Mouse (Mus musculus) frontal cortex, adult 2 months (tissue): ENCODE results near the gene Qrich1. TPM values are rescaled to one million over a fixed set of nuclear protein-coding genes. Genes with fewer than 3 reads are reported as not detected.

Experiments
- DNase-seq, 2 experiments: peaks; one replicate each; pipeline ENCODE4 v3.0.0; 2022; ENCODE audit warnings: low spot score in 1 of 2; ENCODE audit errors: extremely low spot score in 1 of 2
- polyA plus RNA-seq: library from polyadenylated mRNA; depleted of rRNA; stranded (reverse); fragments of >200 nt; gene quantifications from 2 replicates; pipeline ENCODE4 v1.2.3, GENCODE M21; 2012

The Qrich1 gene
- polyA plus RNA-seq, 1 experiment, result 129 TPM

DNA sequence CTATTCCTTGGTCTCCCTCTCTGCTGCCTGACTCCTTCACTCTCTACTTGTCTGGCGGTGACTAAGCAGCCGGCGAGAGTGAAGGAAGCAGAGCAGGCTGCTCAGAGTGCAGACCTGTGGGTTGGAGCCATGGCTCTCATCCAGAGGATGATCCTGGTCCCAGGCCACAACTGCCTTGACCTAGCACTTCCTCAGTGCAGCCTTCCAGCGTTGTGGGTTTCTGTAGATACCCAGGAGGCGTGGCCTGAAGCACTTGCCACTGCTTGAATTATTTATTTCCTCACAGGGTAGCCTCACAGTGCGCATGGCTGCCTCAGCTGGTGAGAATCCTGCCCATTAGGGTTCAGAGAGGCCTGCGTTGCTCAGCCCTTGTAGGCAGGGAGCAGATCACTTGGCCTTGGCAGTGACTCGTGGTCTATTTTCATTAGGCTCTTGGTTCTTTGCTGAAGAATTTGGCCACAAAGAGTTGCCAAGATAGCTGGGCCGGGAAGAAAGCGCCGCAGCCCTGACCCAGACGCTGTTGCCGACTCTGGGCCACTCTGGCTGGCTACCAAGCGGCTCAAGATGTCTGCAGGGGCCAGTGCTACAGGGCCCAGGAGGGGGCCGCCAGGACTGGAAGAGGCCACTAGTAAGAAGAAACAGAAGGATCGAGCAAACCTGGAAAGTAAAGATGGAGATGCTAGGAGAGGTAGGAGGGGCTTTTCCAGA, 24.4 kb upstream of the Qrich1 start:
- no peak for DNase-seq

DNA sequence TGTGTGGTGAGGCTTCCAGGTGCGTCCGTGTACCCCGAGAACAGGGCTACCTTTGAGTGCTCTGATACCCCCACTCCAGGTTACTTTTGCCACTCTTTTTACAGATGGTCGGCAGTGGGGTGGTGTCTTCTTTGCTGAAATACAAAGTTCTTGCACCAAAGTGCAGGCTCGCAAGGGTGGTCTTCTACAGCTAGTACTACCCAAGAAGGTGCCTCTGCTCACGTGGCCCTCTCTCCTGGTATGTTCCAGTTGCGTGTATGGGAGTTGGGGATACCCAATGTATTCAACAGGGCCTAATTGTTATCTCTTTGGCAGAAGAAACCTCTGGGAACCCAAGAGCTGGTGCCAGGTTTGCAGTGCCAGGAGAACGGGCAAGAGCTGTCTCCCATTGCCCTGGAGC, 23.4 kb upstream of the Qrich1 start:
- DNase-seq, result no peak

DNA sequence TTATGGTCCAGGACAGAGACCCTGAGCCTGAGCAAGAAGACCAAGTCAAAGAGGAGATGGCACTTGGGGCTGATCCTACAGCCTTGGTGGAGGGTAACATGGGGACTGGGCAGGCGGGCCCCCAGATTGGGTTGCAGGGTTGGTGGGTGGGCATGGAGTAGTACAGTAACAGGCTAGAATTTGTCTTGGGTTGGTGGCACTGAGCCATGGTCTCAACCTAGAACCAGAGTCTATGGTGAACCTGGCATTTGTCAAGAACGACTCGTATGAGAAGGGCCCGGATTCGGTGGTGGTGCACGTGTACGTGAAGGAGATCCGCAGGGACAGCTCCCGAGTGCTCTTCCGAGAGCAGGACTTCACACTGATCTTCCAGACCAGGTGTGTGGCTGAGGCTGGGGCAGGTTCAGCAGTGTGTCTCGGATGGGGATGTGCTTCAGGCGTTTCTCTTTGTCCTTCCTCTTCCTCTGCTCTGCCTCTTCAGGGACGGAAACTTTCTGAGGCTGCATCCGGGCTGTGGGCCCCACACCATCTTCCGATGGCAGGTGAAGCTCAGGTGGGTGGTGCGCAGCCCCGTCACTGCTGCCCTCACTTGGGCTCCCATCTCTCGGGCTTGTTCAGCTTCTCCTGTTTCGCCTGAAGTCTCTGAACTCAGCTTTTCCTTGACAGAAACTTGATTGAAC, 22.3 kb upstream of the Qrich1 start:
- DNase-seq, result no peak

DNA sequence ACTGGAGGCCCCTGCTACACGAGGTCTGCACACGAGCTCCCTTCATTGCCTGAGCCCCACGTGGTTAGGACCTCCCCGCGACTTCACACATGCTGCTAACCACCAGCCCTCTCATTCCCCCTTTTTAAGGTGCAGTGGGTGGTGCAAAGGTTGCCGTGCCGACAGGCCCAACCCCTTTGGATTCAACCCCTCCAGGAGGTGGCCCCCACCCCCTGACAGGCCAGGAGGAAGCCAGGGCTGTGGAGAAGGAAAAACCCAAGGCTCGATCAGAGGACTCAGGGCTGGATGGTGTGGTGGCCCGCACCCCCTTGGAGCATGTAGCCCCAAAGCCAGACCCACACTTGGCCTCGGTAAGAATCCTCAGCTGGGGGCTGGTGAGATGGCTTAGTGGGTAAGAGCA, 21.7 kb upstream of the Qrich1 start:
- DNase-seq, result no peak

DNA sequence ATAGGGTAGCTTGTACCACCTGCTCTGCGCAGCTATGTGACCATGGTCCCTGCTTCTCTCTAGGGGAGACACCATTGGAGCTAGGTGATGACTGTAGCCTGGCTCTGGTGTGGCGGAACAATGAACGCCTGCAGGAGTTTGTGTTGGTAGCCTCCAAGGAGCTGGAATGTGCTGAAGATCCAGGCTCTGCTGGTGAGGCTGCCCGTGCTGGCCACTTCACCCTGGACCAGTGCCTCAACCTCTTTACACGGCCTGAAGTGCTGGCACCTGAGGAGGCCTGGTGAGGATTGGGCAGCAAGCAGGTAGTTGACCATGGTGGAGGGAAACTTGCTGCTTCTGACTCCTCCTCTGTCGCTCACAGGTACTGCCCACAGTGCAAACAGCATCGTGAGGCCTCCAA, 17.4 kb upstream of the Qrich1 start:
- no peak for DNase-seq

DNA sequence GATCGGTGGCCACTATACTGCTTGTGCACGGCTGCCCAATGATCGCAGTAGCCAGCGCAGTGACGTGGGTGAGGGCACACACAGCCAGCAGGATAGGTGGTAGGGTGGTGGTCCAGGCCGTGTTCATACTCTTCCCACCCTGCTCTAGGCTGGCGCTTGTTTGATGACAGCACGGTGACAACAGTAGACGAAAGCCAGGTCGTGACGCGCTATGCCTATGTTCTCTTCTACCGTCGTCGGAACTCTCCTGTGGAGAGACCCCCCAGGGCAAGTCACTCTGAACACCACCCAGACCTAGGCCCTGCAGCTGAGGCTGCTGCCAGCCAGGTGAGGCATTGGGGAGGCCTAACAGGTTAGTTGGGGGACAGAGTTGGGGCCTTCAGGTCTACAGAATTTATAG, 16.7 kb upstream of the Qrich1 start:
- no peak for DNase-seq

DNA sequence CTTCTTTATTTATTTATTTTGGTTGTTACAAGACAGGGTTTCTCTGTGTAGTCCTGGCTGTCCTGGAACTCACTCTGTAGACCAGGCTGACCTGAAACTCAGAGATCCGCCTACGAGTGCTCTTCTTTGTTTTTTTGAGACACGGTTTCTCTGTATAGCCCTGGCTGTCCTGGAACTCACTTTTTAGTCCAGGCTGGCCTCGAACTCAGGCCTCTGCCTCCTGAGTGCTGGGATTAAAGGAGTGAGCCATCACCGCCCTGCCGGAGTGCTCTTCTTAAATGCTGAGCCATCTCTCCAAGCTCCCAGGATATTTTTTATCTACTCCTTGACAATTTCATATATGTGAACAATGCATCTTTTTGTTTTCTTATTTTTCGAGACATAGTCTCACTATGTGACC, 9.7 kb upstream of the Qrich1 start:
- DNase-seq, result no peak

DNA sequence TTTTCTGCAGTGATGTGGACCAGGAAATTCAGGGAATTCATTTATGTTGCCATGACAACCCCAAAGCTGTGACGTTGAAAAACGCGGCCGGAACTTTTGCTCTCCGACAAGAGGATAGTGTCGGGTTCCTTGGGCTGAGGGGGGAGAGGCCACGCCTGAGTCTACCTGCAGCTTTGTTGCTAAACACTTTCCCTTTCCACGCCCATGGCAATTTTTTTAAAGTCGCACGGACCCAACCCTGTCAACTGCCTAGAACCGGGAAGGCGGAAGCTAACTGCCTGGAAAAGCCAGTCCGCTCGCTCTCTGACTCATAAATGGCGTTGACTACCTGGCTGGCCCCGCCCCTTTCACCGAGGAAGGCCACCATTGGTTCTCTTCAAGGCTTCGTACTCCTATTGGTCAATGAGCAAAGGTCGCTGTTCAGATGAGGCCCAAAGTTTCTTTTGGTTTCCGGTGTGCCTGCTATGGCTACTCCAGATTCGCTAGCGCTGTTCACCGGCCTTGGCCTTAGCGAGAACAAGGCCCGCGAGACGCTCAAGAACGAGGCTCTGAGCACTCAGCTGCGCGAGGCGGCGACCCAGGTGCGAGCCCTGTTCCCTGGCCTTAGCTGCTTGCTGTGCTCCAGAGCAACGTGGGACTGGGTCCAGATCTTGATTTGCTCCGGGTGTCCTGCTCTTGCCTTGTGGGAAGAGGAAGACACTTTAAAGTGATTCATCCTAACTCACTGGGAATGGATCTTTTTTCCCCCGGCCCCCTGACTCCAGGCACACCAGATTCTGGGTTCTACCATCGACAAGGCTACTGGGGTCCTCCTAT, 8.8 kb upstream of the Qrich1 start, which contains the start of gene Qars:
TSS of gene Qars (plus strand) at position 88 of the 816 bp plus-strand sequence.
- peak; percentile 93 to 96 for DNase-seq

DNA sequence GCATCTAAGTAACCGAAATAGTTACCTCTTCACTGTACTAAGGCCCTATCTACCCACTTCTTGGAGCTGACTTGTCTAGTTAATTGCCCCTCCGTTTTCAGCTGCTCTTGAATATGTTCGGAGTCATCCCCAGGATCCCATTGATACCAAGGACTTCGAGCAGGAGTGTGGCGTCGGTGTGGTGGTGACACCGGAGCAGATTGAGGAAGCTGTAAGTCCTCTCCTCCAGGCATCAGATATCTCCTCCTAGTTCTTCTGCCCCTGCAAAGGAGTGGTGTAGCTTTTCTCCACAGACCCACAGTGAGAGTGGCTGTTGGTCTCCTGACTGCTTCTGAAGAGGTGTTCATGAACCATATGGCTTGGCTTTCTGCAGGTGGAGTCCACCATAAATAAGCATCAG, 7.8 kb upstream of the Qrich1 start:
- DNase-seq, result no peak

DNA sequence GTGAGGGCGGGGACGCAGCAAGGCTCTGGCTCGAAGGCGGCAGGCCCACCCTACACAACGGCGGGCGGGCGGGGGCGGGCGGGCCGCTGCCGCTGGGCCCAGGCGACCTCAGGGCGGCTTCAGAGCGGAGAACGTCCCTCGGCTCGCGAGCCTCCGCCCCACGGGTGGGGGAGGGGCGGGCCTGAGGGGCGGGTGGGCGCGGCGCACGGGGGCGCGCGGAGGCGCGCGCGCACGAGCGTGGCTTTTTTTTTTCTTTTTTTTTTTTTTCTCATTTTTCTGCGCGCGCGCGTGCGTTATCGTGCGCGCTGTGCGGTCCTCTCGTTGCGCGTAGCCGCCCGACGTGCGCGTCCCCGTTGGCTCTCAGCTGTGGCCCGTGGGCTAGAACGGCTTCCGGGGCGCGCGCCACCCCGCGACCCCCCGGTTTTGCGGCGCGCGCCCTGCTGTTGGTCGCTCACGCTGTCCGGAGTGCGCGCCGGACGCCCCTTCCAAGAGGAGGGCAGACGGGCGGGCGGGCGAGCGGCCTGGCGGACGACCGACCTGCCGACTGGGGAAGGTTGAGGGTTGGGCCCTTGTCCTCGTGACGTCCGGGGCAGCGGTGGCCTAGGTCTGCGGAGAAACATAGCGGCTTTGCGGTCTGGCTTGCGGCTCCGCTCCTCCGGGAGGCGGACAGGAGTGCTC, 786 bp downstream of the Qrich1 start:
- peak in 1 of 2 experiments; percentile 80 for DNase-seq

DNA sequence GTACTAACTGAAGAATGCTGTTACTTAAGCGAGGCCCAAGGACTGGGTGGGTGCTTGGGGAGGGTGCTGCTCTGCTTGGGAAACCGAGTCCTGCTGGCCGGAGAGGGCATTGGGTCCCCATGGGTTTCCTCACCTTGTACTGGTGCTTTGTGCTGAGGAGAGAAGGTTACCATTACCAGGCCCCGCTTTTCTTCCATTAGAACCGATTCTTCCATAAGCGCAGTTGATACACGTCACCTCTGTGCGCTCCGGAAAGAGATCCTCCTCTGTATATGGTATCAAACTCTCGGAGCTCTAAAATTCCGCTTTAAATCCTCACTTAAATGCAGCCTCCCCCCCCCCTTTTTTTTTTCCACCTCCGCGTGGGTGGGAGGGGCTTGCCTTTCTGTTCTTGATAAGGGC, 1.3 kb downstream of the Qrich1 start:
- DNase-seq, result peak; percentile 26 to 61

DNA sequence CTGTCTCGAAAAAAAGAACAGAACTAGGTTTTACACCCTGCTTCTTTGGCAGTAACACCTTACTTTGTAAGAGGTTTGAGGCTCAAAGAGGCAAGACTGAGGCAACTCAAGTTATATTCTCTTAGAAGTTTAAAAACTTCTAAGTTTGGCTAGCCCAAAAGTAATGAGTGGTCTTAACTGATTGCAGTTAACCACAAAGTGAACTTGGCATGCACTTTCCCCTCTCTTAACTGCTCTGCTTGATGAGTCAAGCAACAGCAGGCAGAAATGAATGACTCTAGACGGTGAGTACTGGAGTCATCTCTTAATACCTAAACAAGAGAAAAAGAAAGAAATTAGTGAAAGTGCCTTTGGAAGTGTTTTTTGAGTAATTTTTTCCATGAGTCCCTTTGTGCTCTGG, 5.0 kb downstream of the Qrich1 start:
- DNase-seq, result no peak

DNA sequence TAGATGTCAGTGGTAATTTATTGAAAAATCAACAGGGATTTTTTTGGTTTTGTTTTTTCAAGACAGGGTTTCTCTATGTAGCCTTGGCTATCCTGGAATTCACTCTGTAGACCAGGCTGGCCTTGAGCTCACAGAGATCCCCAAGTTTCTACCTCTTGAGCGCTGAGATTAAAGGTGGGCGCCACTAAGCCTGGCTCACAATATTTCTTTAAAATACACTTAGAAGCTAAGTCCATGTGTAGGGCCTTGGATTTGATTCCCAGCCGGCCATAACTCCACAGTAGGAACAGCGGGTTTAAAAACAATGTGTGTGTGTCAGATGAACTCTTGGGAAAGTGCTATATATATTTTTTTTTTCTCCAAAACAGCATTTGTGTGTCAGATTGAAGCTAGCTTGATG, 6.7 kb downstream of the Qrich1 start:
- DNase-seq, result no peak

DNA sequence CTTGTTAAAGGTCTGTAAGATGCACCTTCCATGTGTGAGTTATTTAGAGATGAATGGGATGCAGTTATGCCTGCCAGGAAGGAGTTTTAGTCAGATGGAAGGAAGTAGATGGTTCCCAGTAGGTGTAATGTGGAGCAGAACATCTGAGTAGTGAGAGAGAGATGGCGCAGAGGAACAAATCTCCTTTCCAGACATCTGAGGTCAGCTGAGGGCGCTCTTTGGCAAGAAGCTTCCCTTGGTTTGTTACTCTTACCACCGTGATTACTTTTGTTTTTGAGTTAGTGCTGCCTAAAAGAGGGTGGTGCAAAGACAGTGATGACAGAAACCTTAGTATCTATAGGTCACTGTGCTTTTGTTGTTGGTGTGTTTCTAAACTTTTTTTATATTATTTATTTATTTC, 8.8 kb downstream of the Qrich1 start:
- DNase-seq, result no peak

DNA sequence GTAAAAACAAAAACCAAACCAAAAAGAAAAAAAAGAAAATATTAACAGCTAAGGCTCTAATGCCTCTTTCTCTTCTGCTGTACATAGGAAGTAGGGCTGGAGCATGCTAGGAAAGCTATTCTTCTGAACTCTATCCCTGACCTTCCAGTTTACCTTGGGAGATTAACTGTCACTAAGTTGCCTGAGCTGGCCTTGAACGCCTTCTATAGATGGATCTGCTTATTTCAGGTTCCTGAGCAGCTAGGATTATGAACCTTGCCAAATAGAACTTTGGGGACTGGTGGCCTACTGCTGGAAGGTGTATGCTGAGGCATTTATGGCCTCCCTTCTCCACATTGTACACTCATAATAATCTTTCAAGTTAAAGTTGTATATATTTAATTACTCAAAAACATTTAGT, 14.3 kb downstream of the Qrich1 start:
- DNase-seq, result no peak

DNA sequence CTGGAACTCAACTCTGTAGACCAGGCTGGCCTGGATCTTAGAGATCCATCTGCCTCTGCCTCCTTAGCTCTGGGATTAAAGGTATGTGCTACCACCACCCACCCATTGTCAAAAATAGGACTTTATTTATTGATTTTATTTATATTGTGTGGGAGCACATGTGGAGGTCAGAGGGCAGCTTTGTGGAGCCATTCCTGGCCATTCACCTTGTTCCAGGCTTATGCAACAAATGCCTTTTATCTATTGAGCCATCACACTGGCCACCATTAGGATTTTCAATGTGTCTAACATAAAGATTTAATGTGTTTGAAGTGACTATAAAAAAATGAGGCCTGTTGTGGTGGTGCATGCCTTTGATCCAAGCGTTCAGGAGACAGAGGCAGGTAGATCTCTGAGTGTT, 14.9 kb downstream of the Qrich1 start:
- DNase-seq, result no peak

DNA sequence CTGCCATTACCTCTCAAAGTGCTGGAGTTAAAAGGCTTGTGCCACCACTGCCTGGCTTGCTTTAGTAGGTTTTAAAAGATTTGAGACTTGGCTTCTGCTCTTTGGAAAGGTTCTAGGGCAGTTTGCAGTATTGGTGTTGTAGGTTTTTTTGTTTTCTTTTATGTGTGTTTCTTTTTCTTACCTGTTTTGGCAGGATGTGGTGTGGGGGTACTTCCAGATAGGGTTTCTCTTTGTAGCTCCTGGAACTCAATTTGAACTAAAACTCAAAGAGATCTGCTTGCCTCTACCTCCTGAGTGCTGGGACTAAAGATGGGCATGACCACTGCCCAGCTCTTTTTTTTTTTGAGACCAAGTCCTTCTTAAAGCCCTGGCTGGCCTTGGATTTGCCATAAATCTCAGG, 24.2 kb downstream of the Qrich1 start:
- DNase-seq, result no peak

DNA sequence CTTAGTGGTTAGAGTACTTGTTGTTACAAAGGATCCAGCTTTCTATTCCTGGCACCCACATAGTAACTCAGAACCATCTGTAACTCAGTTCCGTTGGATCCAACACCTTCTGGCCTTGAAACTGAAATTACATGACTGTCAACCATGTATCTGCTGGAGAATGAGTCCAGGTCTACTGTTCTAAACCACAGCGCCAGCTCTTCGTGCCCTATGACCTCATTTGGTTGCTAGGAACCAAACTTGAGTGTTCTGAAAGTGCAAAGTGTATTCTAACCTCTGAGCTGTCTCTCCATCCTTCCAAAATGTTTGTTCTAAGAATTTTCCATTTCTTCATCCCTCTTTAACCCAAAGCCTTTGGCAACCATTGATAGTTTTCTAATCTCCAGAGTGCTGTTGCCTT, 29.4 kb downstream of the Qrich1 start:
- no peak for DNase-seq

DNA sequence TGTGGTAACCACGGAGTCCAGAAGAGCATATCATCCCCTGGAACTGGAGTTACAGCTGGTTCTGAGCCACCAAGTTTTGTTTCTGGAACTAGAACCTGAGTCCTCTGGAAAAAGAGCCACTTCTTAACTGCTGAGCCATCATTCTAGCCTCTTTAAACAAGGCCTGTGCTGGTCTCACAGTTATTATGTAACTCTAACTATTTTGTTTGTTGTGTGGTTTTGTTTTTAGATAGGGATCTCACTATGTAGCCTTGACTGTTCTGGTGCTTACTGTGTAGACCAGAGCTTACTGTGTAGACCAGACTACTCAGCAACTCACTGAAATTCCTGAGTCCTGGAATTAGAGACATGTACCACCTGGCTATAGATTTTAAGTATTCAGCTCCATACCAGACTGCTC, 30.3 kb downstream of the Qrich1 start:
- no peak for DNase-seq

DNA sequence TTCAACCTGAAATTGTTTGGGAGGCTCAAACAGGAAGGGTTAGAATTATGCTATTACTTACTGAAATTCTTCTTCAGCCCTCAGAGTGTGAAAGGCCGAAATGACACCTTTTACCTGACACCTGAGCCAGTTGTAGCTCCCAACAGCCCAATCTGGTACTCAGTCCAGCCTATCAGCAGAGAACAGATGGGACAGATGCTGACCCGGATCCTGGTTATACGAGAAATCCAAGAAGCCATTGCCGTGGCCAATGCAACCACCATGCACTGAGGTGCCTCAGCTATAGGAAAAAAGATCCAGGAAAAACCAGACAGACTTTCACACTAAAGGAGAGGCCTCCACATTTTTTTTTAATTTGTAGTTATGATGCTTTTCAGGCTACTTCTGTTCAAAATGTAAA, 42.6 kb downstream of the Qrich1 start:
- no peak for DNase-seq

DNA sequence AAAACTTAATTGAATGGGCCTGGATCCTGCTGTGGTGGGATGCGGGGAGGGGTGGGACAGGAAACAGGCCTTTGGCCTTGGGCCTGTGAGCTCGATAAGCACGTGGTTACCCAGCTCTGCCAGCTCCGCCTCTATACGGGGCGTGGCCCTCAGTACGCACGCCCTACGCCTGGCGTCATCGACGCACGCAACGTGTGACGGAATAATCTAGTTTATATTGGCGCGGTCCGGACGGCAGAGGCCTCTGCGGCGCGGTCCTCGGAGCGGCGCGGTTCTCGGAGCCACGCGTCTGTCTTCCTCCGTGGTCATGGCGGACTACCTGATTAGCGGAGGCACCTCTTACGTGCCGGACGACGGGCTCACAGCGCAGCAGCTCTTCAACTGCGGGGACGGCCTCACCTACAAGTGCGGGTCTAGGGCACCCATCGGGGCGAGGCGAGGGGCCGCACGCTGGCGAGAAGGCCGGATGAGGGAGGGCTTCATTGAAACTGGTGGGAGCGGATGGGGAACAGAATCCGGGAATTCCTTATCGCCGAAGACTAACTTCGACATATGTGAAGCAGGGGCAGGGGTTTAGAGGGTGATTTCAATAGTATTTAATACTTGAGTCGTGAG, 43.7 kb downstream of the Qrich1 start, which contains the start of gene Impdh2:
TSS of gene Impdh2 (plus strand) at position 60 of the 615 bp plus-strand sequence.
- peak; percentile 92 to 96 for DNase-seq
